Mouse (Mus musculus) testis, adult 2 months (tissue): ENCODE measurements around the gene Hcfc2.

Experiments used
- CTCF ChIP-seq: fragments of 200-500 bp; IDR thresholded peaks from 2 replicates; pipeline ENCODE4 v1.5.1; 2012; ENCODE audit warnings: low read depth, mild to moderate bottlenecking, inconsistent platforms, low read length, moderate library complexity; ENCODE audit not compliant: control insufficient read depth, insufficient read depth, insufficient replicate concordance
- POLR2A ChIP-seq: fragments of 200-500 bp; IDR thresholded peaks from 2 replicates; pipeline ENCODE4 v1.6.1; 2012; ENCODE audit warnings: low read depth, mild to moderate bottlenecking, inconsistent platforms, low read length, moderate library complexity; ENCODE audit not compliant: control insufficient read depth

DNA sequence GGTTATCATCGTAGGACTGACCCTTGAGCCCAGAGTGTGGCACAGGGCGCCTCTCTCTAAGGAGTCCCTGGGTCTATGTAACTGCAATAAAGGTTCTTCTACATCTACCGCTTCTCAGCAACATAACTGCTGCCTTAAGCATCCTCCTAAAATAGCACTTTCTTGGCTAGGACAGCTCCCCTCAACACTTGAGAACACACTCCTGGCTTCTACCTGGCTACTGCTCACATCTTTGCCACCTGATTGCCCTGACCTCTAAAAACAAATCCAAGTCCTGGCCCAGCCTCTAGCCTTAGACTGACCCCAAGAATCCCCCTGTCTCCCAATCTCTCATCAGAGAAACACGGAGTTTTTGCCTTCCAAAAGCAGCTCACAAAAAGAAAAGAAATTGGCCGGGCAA, 78.9 kb downstream of the Hcfc2 start:
- no peak for TF ChIP-seq CTCF
- no peak for TF ChIP-seq POLR2A
